Mouse (Mus musculus): ENCODE measurements around the gene Zfp68. TPM values are rescaled to one million over a fixed set of nuclear protein-coding genes. Genes with fewer than 3 reads are reported as not detected.

Zfp68 gene
- polyA plus RNA-seq (2017; shearing (Covaris generic)) = 61.3 TPM

DNA sequence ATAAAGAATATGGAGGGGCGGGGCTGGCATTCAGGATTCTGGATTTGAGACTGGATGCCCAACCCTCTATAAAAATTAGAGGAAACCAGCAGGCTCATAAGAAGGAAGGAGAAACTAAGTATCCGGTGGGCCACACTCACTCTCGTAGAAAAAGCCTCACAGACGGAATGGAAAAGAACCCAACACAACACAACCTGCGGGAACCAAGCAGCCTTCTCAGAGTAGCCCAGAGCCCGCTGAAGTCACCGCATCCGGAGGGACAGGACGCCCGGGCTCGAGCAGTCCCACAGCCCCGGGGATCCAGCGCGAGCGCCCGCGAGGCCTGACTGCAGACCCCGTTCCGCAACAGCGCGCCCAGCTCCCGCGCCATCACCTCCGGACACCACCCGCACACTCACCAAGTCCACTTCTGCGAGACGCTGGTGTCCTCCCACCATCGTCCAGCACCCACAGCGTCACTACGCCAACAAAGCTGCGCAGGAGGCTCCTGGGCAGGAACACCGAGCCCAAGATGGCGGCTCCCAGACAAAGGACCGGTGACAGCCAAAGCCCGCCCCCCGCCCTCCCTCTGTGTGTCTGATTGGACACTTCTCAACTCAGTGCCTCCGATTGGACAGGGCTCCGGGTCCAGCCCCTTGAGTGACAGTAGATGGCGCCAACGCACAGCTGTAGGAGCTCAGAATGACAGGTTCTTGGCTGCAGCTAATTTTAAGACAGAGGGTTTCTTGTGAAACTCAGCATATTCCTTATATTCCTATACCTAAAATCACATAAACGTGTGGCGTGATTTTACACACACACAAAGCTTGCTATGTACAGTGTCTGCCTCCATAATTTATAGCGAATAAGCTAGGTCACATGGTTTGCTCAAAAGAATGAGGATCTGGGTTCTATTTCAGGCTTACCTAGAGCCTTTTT, at the start of gene Zfp68:
Gene Zfp68, minus strand, starts transcription at position 551 of the 918 bp plus-strand sequence.

DNA sequence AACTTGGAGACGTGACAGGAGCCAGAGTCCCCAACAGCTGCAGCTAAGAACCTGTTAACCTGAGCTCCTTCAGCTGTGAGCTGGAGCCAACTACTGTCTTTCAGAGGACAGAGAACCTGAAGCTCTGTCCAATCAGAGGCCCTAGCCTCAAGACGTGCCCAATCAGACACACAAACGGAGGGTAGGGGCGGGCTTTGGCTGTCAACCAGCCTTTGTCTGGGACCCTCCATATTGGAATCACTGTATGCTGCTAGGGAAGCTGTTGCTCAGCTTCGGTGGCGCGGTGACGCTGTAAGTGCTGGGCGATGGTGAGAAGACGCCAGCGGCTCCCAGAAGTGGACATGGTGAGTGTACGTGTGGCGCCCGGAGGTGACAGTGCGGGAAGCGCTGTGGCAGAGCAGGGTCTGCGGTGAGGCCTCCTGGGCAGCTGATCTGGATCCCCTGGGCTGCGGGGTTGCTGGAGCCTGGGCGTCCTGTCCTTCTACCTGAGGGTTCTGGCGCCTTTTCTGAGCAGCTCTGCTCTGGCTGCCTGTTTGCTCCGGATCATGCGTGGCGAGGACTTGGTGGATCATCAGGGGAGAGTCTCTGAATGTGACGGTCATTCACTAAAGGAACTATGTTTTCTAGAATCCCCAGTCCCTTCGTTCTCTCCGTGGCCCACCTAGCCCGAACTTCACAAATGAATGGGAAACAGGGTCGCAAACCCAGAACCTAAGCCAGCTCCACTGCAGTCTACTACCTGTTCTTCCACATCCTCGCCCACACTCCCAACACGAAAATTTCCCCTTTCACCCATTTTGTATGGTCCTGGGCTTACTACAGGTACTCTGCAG, 3.3 kb upstream of the Zfp68 start, which contains the start of gene A430033K04Rik:
Gene A430033K04Rik, plus strand, starts transcription at position 215 of the 833 bp plus-strand sequence.

DNA sequence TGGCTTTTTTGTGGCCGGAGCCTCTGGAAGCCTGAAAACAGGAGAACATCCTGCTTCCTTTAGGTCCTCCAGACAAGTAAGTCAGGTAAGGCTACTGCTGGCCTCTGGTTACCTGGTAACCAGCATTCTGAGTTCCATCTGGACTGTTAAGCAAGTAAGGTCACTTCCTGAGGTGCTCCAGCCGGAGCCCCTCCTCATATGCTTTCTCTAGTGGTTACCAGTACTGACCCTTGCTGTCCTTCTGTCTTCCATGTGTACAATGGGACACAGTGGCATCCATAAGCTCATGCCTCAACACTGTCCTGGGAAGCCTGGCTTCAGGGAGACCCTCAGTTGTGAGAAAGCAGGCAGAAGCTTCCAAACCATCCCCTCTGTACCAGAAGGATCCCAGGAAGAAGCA, 54.9 kb downstream of the Zfp68 start, which contains the start of gene 1700123K08Rik:
Gene 1700123K08Rik, minus strand, starts transcription at position 101 of the 400 bp plus-strand sequence.

Other genes with a start within 250 kb of the Zfp68 start
- 23.2 TPM for gene Zfp157, start 178.3 kb downstream of the Zfp68 start, polyA plus RNA-seq (2017; shearing (Covaris generic))
- gene 1700123K08Rik, start 55.0 kb downstream of the Zfp68 start, polyA plus RNA-seq (2017; shearing (Covaris generic)) = not detected
- gene A430033K04Rik, start 3.1 kb upstream of the Zfp68 start, polyA plus RNA-seq (2017; shearing (Covaris generic)) = 7.9 TPM
- gene Fam20c, start 134.8 kb upstream of the Zfp68 start, polyA plus RNA-seq (2017; shearing (Covaris generic)) = not detected
- not detected for gene Gm5294, start 200.3 kb upstream of the Zfp68 start, polyA plus RNA-seq (2017; shearing (Covaris generic))